Mouse (Mus musculus): ENCODE measurements around the gene Platr17. TPM values are rescaled to one million over a fixed set of nuclear protein-coding genes. Genes with fewer than 3 reads are reported as not detected.

Gene Platr17
- polyA plus RNA-seq, 1 experiment from 2014 or later, result 0.28 TPM

GRCm38 (mm10) chr17:33926207-33926932 is 21.4 kb downstream of the Platr17 start:
- Histone ChIP-seq H3K9me3 (replicated peaks) (no peaks in the 10 kb centered on the region), H3K36me3 (ENCODE audit: poor library complexity, severe bottlenecking) (peaks cover 13% of the 10 kb centered on the region; the same call in 1 of the 2 replicates), H3K4me1 (peaks cover 27% of the 10 kb centered on the region), H3K9ac (no peak overlapping the region), H3K27ac (no peak overlapping the region), H3K27me3 (0 out of 2 replicates have a peak, but pooled peaks cover under 1% of the 10 kb centered on the region), H3K4me3 (no peak overlapping the region), H3K4me2 (no peak overlapping the region)
- 71% methylated on average over 17 of the region's 17 CpGs for WGBS
- no peak for ATAC-seq

GRCm38 (mm10) chr17:33928251-33928947 is 23.5 kb downstream of the Platr17 start:
- no peak for ATAC-seq
- 65% methylated on average over 21 of the region's 21 CpGs for WGBS
- H3K27ac ChIP-seq, result no peak overlapping the region

DNA sequence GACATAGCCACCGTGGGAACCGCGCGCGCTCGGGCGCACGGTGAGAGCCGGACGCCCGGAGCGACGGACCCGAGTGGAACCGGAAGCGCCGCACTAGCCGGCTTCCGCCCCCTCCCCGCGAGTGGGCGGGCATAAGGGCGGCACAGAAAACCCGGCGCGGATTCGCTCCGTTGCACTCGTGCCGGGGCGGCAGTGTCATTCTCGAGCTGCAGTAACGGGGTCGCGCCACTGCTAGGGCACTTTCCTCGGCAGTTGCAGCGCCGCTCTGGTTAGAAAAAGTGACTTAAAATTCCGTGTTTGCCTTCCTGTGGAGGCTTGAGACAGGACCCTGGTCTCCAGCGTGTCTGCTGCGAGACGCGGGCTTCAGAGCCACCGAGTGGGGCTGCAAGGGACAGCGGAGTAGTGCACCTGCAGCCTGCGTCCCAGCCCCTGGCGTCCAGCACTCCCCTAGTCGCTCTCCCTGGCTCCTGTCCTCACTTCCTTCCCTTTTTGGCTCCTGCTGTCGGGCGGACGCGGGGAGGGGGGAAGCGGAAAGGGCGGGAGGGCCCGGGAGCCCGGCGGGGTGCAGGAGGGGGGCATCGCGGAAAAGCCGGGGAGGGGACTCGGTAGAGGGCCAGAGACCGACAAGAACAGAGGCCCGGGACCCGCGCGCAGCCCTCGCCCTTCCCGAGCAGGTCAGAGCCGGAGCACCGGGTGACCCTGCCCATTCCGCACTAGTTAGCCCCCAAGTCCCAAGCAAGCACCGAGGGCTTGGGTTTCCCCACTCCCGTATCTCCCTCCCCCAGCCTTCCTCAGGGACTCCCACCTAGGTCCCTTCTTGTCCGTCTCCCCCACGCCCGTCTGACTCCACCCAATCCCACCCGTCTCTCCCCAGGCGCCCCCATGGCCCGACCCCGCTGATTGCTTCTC is 24.7 kb downstream of the Platr17 start, which contains the start of gene Rgl2:
Gene Rgl2, plus strand, starts transcription at position 173 of the 909 bp plus-strand sequence.
- peak within 1 kb of the TSS; percentile 87 for H3K4me3 ChIP-seq
- peak within 1 kb of the TSS; percentile 94 for H3K9ac ChIP-seq
- H3K9me3 ChIP-seq (replicated peaks), result no peaks in the 10 kb centered on the region
- 0 out of 2 replicates have a peak, but pooled peaks cover 2% of the 10 kb centered on the region for H3K27me3 ChIP-seq
- H3K4me1 ChIP-seq, result peaks cover 29% of the 10 kb centered on the region
- ATAC-seq, result peak; percentile 91
- H3K36me3 ChIP-seq (ENCODE audit: poor library complexity, severe bottlenecking), result peaks cover 40% of the 10 kb centered on the region
- WGBS, result under 1% methylated on average over 73 of the region's 80 CpGs
- peak within 1 kb of the TSS; percentile 99 for H3K4me2 ChIP-seq
- peak within 1 kb of the TSS; percentile 95 for H3K27ac ChIP-seq

More at GRCm38 (mm10) chr17:33928251-33928947, 23.5 kb downstream of the Platr17 start:
- H3K9me3 ChIP-seq (replicated peaks), result no peaks in the 10 kb centered on the region
- peaks cover 29% of the 10 kb centered on the region for H3K4me1 ChIP-seq
- peaks cover 29% of the 10 kb centered on the region for H3K36me3 ChIP-seq (ENCODE audit: poor library complexity, severe bottlenecking)
- H3K27me3 ChIP-seq, result 0 out of 2 replicates have a peak, but pooled peaks cover 2% of the 10 kb centered on the region
- peak overlapping the region; percentile 94 for H3K9ac ChIP-seq
- peak overlapping the region; percentile 99 for H3K4me2 ChIP-seq
- H3K4me3 ChIP-seq, result peak overlapping the region; percentile 87

DNA sequence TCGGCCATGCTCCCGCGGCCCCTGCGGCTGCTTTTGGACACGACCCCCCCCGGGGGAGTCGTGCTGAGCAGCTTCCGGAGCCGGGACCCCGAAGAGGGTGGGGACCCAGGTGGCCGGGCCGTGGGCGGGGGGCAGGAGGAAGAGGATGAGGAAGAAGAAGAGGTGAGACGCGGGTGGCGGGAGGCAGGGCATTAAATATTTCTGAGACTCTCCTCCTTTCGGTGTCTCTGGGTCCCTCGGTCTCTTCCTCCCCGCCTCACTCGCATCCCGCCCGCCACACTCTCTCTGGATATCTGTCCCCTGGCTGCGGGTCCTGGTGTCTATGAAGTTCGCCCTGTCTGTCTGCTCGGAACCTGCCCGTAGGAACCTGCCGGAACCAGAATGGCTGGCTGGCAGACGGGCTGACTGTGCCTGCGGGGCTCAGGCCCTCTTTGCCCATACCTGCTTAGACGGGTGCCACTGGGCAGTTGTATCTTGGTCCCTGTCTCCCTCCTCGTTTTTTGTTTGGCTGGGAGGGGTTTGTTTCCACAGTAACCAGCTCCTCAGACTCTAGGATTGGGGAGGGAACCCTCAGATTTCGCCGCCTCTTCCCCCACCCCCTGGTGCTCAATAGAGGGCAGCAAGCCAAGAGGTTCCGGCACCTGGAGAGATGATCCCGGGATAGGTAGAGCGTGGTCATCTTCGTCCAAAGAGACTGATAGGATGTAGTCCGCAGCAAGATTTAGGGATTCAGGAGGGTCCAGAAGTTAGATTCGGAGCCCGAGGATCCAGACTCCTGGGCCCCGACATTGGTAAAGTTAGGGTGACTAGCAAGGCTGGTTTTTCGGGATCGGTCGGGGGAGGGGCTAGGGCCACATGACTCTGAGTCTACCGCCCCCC is 25.6 kb downstream of the Platr17 start:
- H3K27me3 ChIP-seq, result 0 out of 2 replicates have a peak, but pooled peaks cover 2% of the 10 kb centered on the region
- peak overlapping the region; percentile 87 for H3K4me3 ChIP-seq
- H3K9ac ChIP-seq, result peak overlapping the region; percentile 94
- H3K9me3 ChIP-seq (replicated peaks), result no peaks in the 10 kb centered on the region
- H3K27ac ChIP-seq, result peak overlapping the region; percentile 95
- peak overlapping the region; percentile 99 for H3K4me2 ChIP-seq
- H3K4me1 ChIP-seq, result peaks cover 29% of the 10 kb centered on the region
- under 1% methylated on average over 30 of the region's 45 CpGs for WGBS
- peaks cover 49% of the 10 kb centered on the region for H3K36me3 ChIP-seq (ENCODE audit: poor library complexity, severe bottlenecking)
- no peak for ATAC-seq

DNA sequence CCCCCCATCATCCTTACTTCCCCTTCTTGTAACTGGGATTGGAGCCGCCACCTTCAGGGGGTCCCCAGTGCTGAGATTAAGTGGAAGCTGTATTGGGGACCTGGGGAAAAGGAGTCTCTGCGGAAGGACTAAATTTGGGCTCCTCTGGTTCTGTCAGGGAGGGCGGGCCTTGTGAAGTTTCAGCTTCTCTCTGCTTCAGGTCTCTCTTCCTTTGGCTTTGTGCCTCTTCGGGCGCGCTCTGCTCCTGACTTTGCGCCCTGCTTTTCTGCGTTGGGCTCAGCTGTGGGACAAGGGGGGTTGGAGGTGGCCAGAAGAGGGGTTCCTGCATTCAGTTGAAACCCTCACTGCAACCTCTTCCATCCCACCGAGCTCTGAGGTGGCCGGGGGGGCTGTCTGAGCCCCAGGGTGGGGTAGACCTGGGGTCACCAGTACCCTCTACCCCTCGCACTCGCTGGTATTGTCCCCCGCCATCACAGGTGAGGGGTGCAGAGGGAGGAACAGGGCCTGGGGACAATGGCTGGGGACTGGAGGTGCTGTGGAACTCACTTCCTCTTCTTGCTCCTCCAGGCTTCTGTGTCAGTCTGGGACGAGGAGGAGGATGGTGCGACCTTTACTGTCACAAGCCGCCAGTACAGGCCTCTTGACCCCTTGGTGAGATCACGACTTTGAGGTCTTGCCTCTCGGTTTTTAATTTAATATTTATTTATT is 26.4 kb downstream of the Platr17 start:
- H3K27ac ChIP-seq, result no peak overlapping the region
- no peaks in the 10 kb centered on the region for H3K9me3 ChIP-seq (replicated peaks)
- H3K36me3 ChIP-seq (ENCODE audit: poor library complexity, severe bottlenecking), result peaks cover 51% of the 10 kb centered on the region
- 36% methylated on average over 15 of the region's 18 CpGs for WGBS
- peak overlapping the region; percentile 99 for H3K4me2 ChIP-seq
- peak overlapping the region; percentile 87 for H3K4me3 ChIP-seq
- ATAC-seq, result no peak
- H3K9ac ChIP-seq, result peak overlapping the region; percentile 94
- peaks cover 29% of the 10 kb centered on the region for H3K4me1 ChIP-seq
- H3K27me3 ChIP-seq, result 0 out of 2 replicates have a peak, but pooled peaks cover 2% of the 10 kb centered on the region

GRCm38 (mm10) chr17:33931947-33932346 is 27.0 kb downstream of the Platr17 start:
- H3K27ac ChIP-seq, result no peak overlapping the region
- 0 out of 2 replicates have a peak, but pooled peaks cover 2% of the 10 kb centered on the region for H3K27me3 ChIP-seq
- H3K36me3 ChIP-seq (ENCODE audit: poor library complexity, severe bottlenecking), result peaks cover 54% of the 10 kb centered on the region
- ATAC-seq, result no peak
- H3K4me2 ChIP-seq, result no peak overlapping the region
- H3K9me3 ChIP-seq (replicated peaks), result no peaks in the 10 kb centered on the region
- peaks cover 29% of the 10 kb centered on the region for H3K4me1 ChIP-seq
- no peak overlapping the region for H3K9ac ChIP-seq
- no peak overlapping the region for H3K4me3 ChIP-seq
- 91% methylated on average over 11 of the region's 11 CpGs for WGBS

DNA sequence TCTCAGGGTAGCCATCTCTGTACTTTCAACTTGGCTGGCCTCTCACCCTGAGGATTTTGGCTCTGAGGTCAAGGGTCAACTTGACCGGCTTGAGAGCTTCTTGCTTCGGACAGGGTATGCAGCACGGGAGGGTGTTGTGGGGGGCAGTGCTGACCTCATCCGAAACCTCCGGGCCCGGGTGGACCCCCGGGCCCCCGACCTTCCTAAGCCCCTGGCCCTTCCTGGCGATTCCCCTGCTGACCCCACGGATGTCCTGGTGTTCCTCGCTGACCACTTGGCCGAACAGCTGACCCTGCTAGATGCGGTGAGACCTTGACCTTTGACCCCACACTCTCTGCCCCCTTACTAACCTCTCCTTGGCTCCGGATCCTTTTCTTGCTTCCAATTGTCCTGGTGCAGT is 27.5 kb downstream of the Platr17 start:
- 88% methylated on average over 14 of the region's 14 CpGs for WGBS

GRCm38 (mm10) chr17:33932970-33933369 is 28.0 kb downstream of the Platr17 start:
- Histone ChIP-seq H3K9me3 (replicated peaks) (no peaks in the 10 kb centered on the region), H3K27ac (no peak overlapping the region), H3K27me3 (0 out of 2 replicates have a peak, but pooled peaks cover 2% of the 10 kb centered on the region), H3K4me2 (no peak overlapping the region), H3K4me3 (no peak overlapping the region), H3K36me3 (ENCODE audit: poor library complexity, severe bottlenecking) (peaks cover 58% of the 10 kb centered on the region), H3K9ac (no peak overlapping the region), H3K4me1 (peaks cover 24% of the 10 kb centered on the region)
- no peak for ATAC-seq
- 96% methylated on average over 15 of the region's 15 CpGs for WGBS

More for the DNA sequence above, 27.5 kb downstream of the Platr17 start:
- Histone ChIP-seq H3K4me1 (peaks cover 29% of the 10 kb centered on the region), H3K27ac (no peak overlapping the region), H3K27me3 (0 out of 2 replicates have a peak, but pooled peaks cover 2% of the 10 kb centered on the region), H3K36me3 (ENCODE audit: poor library complexity, severe bottlenecking) (peaks cover 59% of the 10 kb centered on the region), H3K9me3 (replicated peaks) (no peaks in the 10 kb centered on the region), H3K4me3 (no peak overlapping the region), H3K4me2 (no peak overlapping the region), H3K9ac (no peak overlapping the region)
- no peak for ATAC-seq

- no peaks in the 10 kb centered on the region for H3K9me3 ChIP-seq (replicated peaks)
- H3K9ac ChIP-seq, result peak overlapping the region; percentile 13; the same call in 1 of the 2 replicates
- ATAC-seq, result no peak
- WGBS, result 91% methylated on average over 21 of the region's 21 CpGs
- H3K4me1 ChIP-seq, result peaks cover 21% of the 10 kb centered on the region
- H3K27ac ChIP-seq, result no peak overlapping the region
- peaks cover 68% of the 10 kb centered on the region for H3K36me3 ChIP-seq (ENCODE audit: poor library complexity, severe bottlenecking)
- no peak overlapping the region for H3K4me2 ChIP-seq
- 0 out of 2 replicates have a peak overlapping the region, but pooled peaks have one; percentile 1 for H3K4me3 ChIP-seq
- H3K27me3 ChIP-seq, result 0 out of 2 replicates have a peak, but pooled peaks cover 2% of the 10 kb centered on the region
These were observed 30.6 kb downstream of the Platr17 start for GRCm38 (mm10) chr17:33935422-33936055.

DNA sequence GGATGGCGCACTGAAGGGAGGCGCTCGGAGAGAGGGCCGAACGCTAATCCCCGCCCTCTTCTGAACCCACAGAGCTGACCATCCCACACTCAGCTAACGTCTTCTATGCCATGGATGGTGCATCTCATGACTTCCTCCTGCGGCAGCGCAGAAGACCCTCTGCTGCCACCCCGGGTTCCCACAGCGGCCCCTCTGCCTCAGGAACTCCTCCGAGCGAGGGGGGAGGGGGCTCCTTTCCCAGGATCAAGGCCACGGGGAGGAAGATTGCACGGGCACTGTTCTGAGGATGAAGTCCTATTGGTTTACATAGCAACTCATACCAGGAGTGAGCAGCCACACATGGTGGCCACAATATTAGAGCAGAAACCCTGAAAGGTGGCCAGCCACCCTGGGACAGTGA is 32.1 kb downstream of the Platr17 start:
- no peaks in the 10 kb centered on the region for H3K9me3 ChIP-seq (replicated peaks)
- WGBS, result 85% methylated on average over 15 of the region's 15 CpGs
- H3K27me3 ChIP-seq, result no peaks in the 10 kb centered on the region
- no peak overlapping the region for H3K27ac ChIP-seq
- H3K4me2 ChIP-seq, result no peak overlapping the region
- H3K36me3 ChIP-seq (ENCODE audit: poor library complexity, severe bottlenecking), result peaks cover 66% of the 10 kb centered on the region
- H3K4me1 ChIP-seq, result peaks cover 22% of the 10 kb centered on the region
- H3K4me3 ChIP-seq, result no peak overlapping the region
- no peak overlapping the region for H3K9ac ChIP-seq
- no peak for ATAC-seq

Data from forebrain, embryonic 13.5 days (tissue).